Mouse (Mus musculus) small intestine, adult 2 months (tissue): ENCODE measurements around the gene Cryga.

Experiments used
- CTCF ChIP-seq: fragments of 200-500 bp; IDR thresholded peaks from 2 replicates; pipeline ENCODE4 v1.5.1; 2012; ENCODE audit warnings: low read depth, mild to moderate bottlenecking, control low read depth, inconsistent platforms, low read length, moderate library complexity, mixed read lengths; ENCODE audit not compliant: insufficient replicate concordance, insufficient read length; ENCODE audit errors: extremely low read depth
- POLR2A ChIP-seq: fragments of 200-500 bp; IDR thresholded peaks from 2 replicates; pipeline ENCODE4 v1.6.1; 2012; ENCODE audit warnings: low read depth, mild to moderate bottlenecking, control low read depth, inconsistent platforms, low read length, moderate library complexity

DNA sequence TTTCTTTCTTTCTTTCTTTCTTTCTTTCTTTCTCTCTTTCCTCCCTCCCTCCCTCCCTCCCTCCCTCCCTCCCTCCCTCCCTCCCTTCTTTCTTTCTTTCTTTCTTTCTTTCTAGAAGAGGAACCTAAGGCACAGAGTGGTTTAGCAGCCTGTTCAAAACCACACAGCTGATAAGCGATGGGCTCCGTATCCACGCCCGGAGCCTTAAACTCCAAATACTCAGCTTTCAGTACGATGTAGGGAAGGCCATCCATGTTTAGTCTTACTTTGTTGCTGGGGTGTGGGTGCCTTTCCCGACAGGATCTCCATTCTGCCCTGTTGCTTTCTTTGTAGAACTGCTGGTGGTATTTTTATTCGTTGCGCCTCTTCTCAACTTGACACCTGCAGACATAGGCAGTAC lies 6.0 kb upstream of the Cryga start:
- TF ChIP-seq CTCF: no peak
- TF ChIP-seq POLR2A: no peak
